Mouse (Mus musculus) forebrain, embryonic 12.5 days (tissue): ENCODE results near the gene Pyroxd2. TPM values are rescaled to one million over a fixed set of nuclear protein-coding genes. Genes with fewer than 3 reads are reported as not detected.
A peak's percentile ranks its signal among the peaks of the same experiment; 100 is the strongest.

ENCODE experiments used
- ATAC-seq: fragments of 200-750 bp; cut with Nextera tagmentation; 2 replicates; pipeline ENCODE4 v1.8.0; 2017; ENCODE audit warnings: moderate TSS enrichment; ENCODE audit not compliant: low FRiP score
- H3K27ac ChIP-seq: fragments of 300-500 bp; sonication (generic); 2 replicates; pipeline ENCODE4 v1.5.1; 2016; ENCODE audit warnings: mild to moderate bottlenecking
- H3K27me3 ChIP-seq: fragments of 300-500 bp; sonication (generic); 2 replicates; pipeline ENCODE4 v1.6.1; 2016; ENCODE audit warnings: mild to moderate bottlenecking
- H3K36me3 ChIP-seq: fragments of 300-500 bp; sonication (generic); replicated peaks from 2 replicates; pipeline ENCODE4 v1.6.1; 2016; ENCODE audit warnings: mild to moderate bottlenecking
- H3K4me1 ChIP-seq: fragments of 300-500 bp; sonication (generic); 2 replicates; pipeline ENCODE4 v1.6.1; 2016
- H3K4me2 ChIP-seq: fragments of 300-500 bp; sonication (generic); 2 replicates; pipeline ENCODE4 v1.6.1; 2016; ENCODE audit warnings: mild to moderate bottlenecking, moderate library complexity
- H3K4me3 ChIP-seq: fragments of 300-500 bp; sonication (generic); replicated peaks from 2 replicates; pipeline ENCODE4 v1.5.1; 2016; ENCODE audit warnings: mild to moderate bottlenecking
- H3K9ac ChIP-seq: fragments of 300-500 bp; sonication (generic); 2 replicates; pipeline ENCODE4 v1.6.1; 2016; ENCODE audit warnings: mild to moderate bottlenecking
- H3K9me3 ChIP-seq: fragments of 300-500 bp; sonication (generic); 2 replicates; pipeline ENCODE4 v1.6.1; 2016
- WGBS: fragments of 180-500 bp; shearing (Covaris S2); methylation state at CpG from one replicate; pipeline ENCODE4 v1.1.7; 2016; 5-methylcytosine and 5-hydroxymethylcytosine counted together
- polyA plus RNA-seq: library from polyadenylated mRNA; unstranded; fragments of >200 nt; fragmentation: Nextera tagmentation; extraction: Ambion mirVana; gene quantifications from 2 replicates; pipeline ENCODE4 v1.2.1, GENCODE M21; 2016

The Pyroxd2 gene
- polyA plus RNA-seq, 1 experiment from 2014 or later: 0.77 TPM

DNA sequence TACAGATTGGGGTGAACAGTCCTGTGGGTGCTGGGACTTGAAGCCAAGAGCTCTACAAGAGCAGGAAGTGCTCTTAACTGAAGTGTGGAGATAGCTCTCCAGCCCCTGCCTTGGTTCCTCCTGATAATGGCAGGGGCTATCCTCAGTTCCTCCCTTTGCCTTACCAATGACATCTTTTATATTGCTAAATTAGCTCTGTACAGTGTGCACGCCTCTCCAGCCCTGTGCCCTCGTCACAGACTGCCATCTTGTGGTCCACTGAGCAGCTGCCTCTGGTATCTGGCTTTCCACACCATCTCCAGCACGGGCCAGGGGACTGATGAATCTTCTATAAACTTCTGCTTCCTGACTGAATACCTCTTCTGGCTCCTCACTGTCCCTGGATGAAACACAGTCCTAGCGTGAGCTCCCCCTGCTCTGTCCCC, 8.4 kb downstream of the Pyroxd2 start:
- Histone ChIP-seq H3K27ac (no peak overlapping the region), H3K36me3 (no peaks in the 10 kb centered on the region), H3K9me3 (no peaks in the 10 kb centered on the region), H3K4me3 (no peak overlapping the region), H3K4me1 (peaks cover 3% of the 10 kb centered on the region; the same call in 1 of the 2 replicates), H3K27me3 (peaks cover 15% of the 10 kb centered on the region; the same call in 1 of the 2 replicates), H3K4me2 (no peak overlapping the region), H3K9ac (no peak overlapping the region)
- 37% methylated on average over 4 of the region's 4 CpGs for WGBS
- ATAC-seq: peak; percentile 83

DNA sequence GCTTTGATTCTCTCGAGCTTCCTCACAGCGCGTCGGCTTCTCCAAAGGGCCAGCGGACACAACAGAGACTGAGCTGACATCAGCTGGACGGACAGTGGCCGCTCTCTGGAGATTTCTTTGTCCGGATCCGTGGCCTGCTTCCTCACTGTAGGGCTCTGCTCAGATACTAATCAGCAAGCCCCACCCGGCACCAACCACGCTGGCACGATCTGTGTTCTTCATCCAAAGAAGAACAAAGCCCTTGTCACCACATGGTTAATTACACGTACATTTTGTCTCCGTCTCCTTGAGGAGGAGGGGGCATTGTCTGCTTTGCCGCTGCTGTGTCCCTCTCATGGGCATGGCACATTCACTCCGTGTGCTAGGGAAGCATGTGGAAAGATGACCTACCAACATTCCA, 9.3 kb downstream of the Pyroxd2 start:
- ATAC-seq: peak; percentile 34; the same call in 1 of the 2 replicates
- Histone ChIP-seq H3K27ac (no peak overlapping the region), H3K27me3 (peaks cover 15% of the 10 kb centered on the region; the same call in 1 of the 2 replicates), H3K4me3 (no peak overlapping the region), H3K4me2 (no peak overlapping the region), H3K4me1 (peaks cover 3% of the 10 kb centered on the region), H3K9ac (no peak overlapping the region), H3K9me3 (no peaks in the 10 kb centered on the region), H3K36me3 (no peaks in the 10 kb centered on the region)
- 61% methylated on average over 16 of the region's 16 CpGs for WGBS

DNA sequence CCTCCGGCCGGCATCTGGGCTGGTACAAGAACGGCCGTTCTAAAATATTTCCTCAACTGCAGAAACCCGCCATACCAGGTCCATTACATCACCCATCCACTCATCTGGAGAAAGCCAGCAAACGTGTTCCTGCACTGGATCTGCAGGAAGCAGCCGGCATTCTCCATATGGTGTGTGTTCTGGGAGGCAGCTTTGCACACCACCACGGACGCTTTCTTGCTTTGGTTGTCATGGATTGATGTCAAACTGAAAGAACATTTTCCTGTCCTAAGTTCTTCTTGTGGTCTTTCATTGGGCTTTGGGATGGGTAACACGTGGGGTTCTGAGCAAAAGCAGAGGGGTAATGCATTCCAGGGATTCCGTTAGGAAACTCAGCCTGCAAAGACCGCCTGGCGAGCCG, 10.7 kb downstream of the Pyroxd2 start:
- Histone ChIP-seq H3K9ac (no peak overlapping the region), H3K9me3 (no peaks in the 10 kb centered on the region), H3K4me1 (peaks cover 3% of the 10 kb centered on the region), H3K4me2 (no peak overlapping the region), H3K36me3 (no peaks in the 10 kb centered on the region), H3K4me3 (no peak overlapping the region), H3K27me3 (peaks cover 15% of the 10 kb centered on the region; the same call in 1 of the 2 replicates), H3K27ac (no peak overlapping the region)
- no peak for ATAC-seq
- 86% methylated on average over 14 of the region's 14 CpGs for WGBS

DNA sequence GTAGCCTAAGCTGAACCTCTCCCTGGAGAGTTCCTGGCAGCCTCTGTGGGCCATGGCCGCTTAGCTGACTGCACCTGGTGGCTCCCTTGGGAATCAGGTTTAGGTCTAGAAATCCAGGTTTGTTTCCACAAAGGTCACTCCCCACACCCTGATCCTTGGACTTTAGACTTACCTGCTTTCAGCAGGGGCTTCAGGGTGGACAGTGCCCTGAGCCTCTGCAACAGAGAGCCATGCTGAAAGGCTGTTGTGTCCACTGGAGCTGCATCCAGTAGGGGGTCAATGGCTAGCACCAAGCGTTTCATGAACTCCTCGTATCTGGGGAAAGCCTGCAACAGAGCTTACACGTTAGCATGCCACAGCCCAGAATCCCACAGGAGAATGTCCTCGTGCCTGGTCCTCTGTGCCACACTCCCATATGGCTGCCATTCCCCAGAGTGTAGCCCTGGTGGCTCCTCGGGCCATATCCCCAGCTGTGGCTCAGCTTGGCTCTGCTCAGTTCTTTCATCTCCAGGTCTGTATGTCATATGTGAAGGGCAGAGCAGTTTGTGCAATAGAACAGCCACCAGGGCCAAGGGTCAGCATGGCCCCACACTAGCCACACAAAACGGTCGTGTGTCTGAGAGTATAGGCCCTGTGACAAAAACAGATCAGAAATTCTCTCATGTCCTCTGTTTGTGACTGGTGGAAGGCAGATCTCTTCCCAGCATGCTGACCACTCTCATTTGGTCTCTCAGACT, 12.2 kb downstream of the Pyroxd2 start:
- Histone ChIP-seq H3K4me1 (peaks cover 3% of the 10 kb centered on the region), H3K4me3 (no peak overlapping the region), H3K9ac (no peak overlapping the region), H3K27ac (no peak overlapping the region), H3K4me2 (no peak overlapping the region), H3K9me3 (no peaks in the 10 kb centered on the region), H3K27me3 (peaks cover 15% of the 10 kb centered on the region; the same call in 1 of the 2 replicates), H3K36me3 (no peaks in the 10 kb centered on the region)
- ATAC-seq: no peak
- 83% methylated on average over 8 of the region's 8 CpGs for WGBS

DNA sequence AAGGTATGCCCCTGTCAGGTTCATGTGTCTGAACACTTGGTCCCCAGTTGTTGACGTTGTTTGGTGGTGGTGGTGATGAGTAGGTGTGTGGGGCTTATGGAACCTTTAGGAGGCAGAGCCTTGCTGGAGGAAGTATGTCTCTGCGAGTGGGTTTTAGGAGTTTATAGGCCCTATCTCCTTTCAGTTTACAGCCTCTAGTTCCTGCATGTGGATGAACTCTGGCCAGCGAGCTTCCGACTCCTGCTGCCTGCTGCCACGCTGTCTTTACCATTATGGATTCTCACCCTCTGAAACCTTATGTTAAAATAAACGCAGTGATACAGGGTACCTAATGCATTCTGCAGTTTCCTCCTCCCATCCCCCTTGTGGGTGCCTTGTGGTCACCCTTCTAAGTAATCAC, 12.8 kb downstream of the Pyroxd2 start:
- no peak overlapping the region for H3K9ac ChIP-seq
- ATAC-seq: no peak
- peaks cover 3% of the 10 kb centered on the region for H3K4me1 ChIP-seq
- 88% methylated on average over 6 of the region's 6 CpGs for WGBS
- H3K36me3 ChIP-seq: no peaks in the 10 kb centered on the region
- no peaks in the 10 kb centered on the region for H3K9me3 ChIP-seq
- H3K4me3 ChIP-seq: no peak overlapping the region
- H3K27me3 ChIP-seq: peaks cover 13% of the 10 kb centered on the region; the same call in 1 of the 2 replicates
- no peak overlapping the region for H3K4me2 ChIP-seq
- no peak overlapping the region for H3K27ac ChIP-seq

DNA sequence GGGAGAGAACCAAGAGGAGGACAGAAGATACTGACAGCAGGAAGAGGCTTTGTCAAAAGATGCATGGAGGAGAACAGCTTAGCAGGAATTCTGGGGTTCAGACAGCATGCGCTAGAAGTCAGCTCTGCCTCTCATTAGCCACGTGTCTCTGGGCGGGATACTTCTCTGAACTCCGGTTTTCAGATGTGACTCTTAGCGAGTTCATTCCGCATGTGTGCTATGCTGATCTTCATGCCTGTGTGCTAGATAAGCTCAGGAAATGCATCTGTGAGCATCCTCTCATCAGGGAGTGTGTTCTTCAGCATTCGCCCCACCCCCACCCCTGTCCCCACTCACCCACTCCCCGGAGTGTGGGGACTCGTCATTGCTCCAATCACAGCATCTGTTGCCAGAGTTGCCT, 14.8 kb downstream of the Pyroxd2 start:
- Histone ChIP-seq H3K27ac (no peak overlapping the region), H3K9ac (no peak overlapping the region), H3K9me3 (no peaks in the 10 kb centered on the region), H3K27me3 (peaks cover 9% of the 10 kb centered on the region; the same call in 1 of the 2 replicates), H3K4me2 (no peak overlapping the region), H3K4me1 (no peaks in the 10 kb centered on the region; the same call in 1 of the 2 replicates), H3K36me3 (no peaks in the 10 kb centered on the region), H3K4me3 (no peak overlapping the region)
- 71% methylated on average over 9 of the region's 9 CpGs for WGBS
- no peak for ATAC-seq

DNA sequence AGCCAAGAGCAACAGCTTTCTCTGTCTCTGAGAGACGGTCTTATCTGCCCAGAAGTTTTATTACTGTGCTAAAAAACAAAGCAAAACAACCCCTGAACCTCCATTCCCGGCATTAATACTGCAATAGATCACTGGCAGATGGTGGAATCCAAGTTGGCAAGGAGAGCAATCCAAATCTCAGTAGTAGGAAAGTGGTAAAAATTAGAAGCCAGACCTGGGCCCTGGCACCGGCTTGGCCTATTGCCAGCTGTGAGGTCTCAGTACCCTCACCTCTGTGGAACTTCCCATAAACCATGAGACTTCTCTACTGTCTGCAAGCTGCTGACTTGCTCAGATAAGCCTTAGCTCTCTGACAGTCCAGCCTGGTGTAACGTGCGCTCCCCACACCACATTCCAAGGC, 17.6 kb downstream of the Pyroxd2 start:
- no peaks in the 10 kb centered on the region for H3K9me3 ChIP-seq
- 90% methylated on average over 5 of the region's 5 CpGs for WGBS

DNA sequence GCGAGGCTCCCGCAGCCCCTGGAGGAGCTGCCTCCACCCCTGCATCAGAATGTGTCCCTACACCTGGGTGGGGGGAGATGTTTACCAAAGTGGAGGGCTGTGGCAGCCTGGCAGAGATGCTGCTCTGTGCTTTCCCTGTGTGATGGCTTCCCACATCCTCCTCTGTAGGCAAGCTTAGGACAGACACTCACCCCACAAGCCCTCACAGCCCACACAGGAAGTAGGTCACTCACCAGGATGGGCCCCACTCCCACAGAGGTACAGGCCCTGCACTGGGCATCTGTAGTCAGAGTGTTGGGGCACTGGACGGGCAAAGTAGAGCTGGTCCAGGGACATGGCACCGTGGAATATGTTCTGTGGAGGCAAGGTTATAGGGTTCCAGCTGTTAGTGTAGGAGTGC, 25.2 kb downstream of the Pyroxd2 start:
- Histone ChIP-seq H3K9me3 (no peaks in the 10 kb centered on the region), H3K9ac (no peak overlapping the region), H3K4me1 (no peaks in the 10 kb centered on the region), H3K4me3 (no peak overlapping the region), H3K4me2 (no peak overlapping the region), H3K36me3 (no peaks in the 10 kb centered on the region), H3K27me3 (no peaks in the 10 kb centered on the region), H3K27ac (no peak overlapping the region)
- 90% methylated on average over 4 of the region's 4 CpGs for WGBS
- ATAC-seq: no peak

More for the DNA sequence above, 17.6 kb downstream of the Pyroxd2 start:
- no peak overlapping the region for H3K4me3 ChIP-seq
- H3K36me3 ChIP-seq: no peaks in the 10 kb centered on the region
- H3K4me2 ChIP-seq: no peak overlapping the region
- no peak for ATAC-seq
- H3K27me3 ChIP-seq: no peaks in the 10 kb centered on the region
- H3K4me1 ChIP-seq: no peaks in the 10 kb centered on the region; the same call in 1 of the 2 replicates
- H3K27ac ChIP-seq: no peak overlapping the region
- H3K9ac ChIP-seq: no peak overlapping the region

DNA sequence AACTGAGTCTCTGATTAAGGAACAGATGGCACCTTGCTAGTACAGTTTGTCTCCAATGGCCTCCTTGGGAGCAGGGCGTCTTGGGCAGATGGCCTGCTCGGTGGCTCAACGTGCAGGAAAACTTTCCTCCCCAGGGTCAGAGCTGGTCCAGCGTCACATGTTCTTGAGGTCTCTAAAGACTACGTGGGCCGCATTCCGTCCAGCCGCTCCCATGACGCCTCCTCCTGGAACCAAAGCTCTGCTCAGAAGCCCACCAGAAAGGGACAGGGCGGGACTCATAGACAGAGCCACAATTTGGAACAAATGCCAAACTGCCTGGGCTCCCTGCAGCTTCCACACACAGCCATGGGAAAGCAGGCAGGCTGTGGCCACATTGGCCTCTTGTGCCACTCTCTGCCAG, 25.8 kb downstream of the Pyroxd2 start:
- Histone ChIP-seq H3K9ac (no peak overlapping the region), H3K4me1 (no peaks in the 10 kb centered on the region), H3K27me3 (no peaks in the 10 kb centered on the region), H3K27ac (no peak overlapping the region), H3K9me3 (no peaks in the 10 kb centered on the region), H3K4me3 (no peak overlapping the region), H3K36me3 (no peaks in the 10 kb centered on the region), H3K4me2 (no peak overlapping the region)
- ATAC-seq: no peak
- 93% methylated on average over 10 of the region's 10 CpGs for WGBS

DNA sequence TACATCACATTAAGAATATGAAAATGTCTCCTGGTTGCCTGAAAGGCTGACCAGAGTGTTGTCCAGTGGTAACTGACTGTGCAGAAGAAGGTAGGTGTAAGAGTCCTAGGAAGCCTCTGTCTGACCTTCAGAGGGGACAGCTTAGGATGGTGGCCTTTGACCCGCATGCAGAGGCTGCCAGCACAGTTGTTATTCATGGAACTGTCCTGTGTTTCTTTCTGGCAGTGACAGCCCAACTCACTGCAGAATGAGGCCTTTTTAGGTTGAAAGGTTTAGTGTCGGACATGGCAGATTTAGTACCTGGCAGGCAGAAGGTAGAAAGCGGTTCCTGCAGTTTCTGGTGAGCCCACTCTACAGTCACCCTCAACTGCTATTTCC, 26.6 kb downstream of the Pyroxd2 start:
- Histone ChIP-seq H3K27ac (no peak overlapping the region), H3K36me3 (no peaks in the 10 kb centered on the region), H3K4me2 (no peak overlapping the region), H3K9me3 (no peaks in the 10 kb centered on the region), H3K4me3 (no peak overlapping the region), H3K27me3 (no peaks in the 10 kb centered on the region), H3K4me1 (no peaks in the 10 kb centered on the region), H3K9ac (no peak overlapping the region)
- no peak for ATAC-seq
- 88% methylated on average over 3 of the region's 3 CpGs for WGBS

DNA sequence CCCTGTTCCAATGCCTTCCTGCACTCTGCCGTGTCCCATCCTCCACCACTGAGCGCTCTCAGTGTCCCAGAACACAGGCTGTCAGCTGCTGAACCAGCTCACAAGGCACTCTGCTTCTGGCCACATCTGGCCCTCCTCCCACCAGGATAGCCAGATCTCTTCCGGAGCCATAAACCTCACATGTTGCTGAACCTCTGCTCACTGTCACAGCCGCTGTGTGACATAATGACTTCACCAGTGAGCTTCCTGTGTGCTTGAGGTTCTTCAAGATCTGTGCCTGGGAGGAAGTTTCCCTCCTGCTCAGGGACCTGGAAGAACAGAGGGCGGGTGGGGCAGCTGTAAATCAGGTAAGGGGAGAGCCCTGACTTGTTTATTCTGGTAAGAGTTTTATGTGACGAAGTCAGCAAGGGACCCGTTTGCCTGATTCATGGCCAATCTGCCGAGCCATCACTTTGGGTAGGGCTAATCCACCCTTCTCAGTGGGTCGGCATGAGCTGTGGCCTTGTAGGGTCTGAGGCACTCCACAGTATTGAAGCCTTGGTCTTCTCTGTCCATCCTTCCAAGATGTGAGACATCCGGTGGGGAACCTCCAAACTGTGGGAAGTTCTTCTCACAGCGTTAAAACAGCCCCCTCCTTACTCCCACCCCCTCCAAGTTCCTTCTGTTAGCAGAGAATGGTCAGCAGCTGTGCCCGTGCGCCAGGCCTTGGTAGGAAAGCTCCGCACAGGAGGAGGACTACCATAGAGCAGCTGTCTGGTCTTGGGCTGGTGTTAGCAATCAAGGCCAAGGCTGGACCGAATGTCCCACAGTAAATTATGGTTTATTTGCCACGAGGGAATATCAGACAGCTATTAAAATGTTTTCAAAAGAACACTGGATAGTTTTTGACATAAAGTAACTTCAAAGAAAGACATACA, 27.3 kb downstream of the Pyroxd2 start:
- Histone ChIP-seq H3K27ac (no peak overlapping the region), H3K36me3 (no peaks in the 10 kb centered on the region), H3K4me1 (no peaks in the 10 kb centered on the region), H3K9me3 (no peaks in the 10 kb centered on the region), H3K27me3 (no peaks in the 10 kb centered on the region), H3K4me2 (no peak overlapping the region), H3K9ac (no peak overlapping the region), H3K4me3 (no peak overlapping the region)
- WGBS: 79% methylated on average over 16 of the region's 16 CpGs
- ATAC-seq: no peak

DNA sequence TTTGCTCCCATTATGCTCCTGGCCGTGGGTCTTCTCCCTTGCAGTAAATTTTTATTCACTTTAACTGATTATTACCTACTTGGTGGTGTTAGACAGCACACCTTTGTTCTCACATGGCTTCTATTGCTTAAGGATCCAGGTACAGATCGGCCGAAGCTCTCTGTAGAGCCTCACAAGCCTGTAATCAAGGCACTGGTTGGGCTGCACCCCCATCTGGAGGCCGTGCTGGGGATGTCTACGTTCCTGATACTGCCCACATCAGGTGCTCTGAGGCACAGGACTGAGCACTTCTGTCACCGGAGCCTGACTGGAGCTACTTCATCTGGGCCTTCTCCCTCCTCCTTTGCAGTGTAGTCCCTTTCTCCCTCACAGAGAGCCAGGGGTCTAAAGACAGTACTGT, 29.3 kb downstream of the Pyroxd2 start:
- Histone ChIP-seq H3K36me3 (no peaks in the 10 kb centered on the region), H3K9ac (no peak overlapping the region), H3K4me3 (no peak overlapping the region), H3K27me3 (no peaks in the 10 kb centered on the region), H3K4me2 (no peak overlapping the region), H3K9me3 (no peaks in the 10 kb centered on the region), H3K4me1 (peaks cover 3% of the 10 kb centered on the region), H3K27ac (no peak overlapping the region)
- 78% methylated on average over 6 of the region's 6 CpGs for WGBS
- ATAC-seq: no peak
